Mouse (Mus musculus): ENCODE results near the gene Rab40b.

The Rab40b gene

DNA sequence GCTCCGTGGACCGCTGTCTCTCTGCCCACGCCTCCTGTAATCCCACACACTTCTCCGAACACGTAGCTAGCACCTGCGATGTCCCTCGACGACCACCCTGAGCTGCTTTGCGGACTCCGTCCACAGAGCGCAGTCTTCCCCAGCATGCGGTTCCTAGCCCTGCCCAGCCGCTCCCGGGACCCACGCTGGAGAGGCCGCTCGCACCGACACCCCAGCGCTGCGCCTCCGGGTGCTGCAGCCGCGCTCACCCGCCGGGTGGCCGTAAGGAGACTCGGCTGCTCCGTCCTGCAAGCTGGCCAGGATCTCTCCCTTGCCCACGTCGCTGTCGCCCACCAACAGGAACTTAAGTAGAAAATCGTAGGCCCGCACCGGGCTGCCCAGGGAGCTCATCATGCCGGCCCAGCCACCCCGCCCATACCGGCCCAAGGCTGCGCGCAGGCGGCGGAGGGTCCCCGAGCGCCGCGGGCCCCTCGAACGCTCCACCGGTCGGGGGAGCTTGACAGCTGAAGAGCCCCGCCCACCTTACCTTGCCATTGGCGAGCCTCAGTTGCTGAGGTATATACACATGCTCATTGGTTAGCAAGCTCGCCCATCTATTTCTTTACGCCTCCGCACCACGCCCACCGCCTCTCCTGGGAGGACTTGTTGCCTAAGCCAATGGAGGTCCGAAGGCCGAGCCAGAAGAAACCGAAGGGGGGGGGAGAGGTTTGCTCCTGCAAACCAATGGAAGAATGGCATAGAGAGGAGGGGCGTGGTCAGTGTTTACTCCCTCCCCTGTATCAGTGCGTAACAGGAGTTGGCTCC, at the start of gene Rab40b:
Gene Rab40b, minus strand, starts transcription at position 502 of the 804 bp plus-strand sequence.
- no peak for DNase-seq (ENCODE audit: extremely low read depth, insufficient read length, low spot score)

DNA sequence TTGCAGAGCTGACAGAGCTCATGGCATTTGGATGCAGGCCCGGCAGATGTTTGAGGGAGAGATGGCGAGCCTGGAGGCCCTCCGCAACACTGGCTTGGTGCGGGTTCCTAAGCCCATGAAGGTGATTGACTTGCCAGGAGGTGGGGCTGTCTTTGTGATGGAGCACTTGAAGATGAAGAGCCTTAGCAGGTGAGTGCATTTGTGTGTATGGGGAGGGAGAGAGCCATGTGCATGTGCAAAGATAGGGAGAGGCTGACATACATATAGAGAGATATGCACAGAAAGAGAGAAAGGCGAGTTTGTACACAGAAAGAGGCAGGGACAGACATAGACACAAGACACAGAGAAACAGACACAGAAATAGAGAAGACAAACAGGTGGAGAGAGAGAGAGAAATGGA, 49.2 kb upstream of the Rab40b start:
- no peak for DNase-seq (ENCODE audit: extremely low read depth, insufficient read length, low spot score)

DNA sequence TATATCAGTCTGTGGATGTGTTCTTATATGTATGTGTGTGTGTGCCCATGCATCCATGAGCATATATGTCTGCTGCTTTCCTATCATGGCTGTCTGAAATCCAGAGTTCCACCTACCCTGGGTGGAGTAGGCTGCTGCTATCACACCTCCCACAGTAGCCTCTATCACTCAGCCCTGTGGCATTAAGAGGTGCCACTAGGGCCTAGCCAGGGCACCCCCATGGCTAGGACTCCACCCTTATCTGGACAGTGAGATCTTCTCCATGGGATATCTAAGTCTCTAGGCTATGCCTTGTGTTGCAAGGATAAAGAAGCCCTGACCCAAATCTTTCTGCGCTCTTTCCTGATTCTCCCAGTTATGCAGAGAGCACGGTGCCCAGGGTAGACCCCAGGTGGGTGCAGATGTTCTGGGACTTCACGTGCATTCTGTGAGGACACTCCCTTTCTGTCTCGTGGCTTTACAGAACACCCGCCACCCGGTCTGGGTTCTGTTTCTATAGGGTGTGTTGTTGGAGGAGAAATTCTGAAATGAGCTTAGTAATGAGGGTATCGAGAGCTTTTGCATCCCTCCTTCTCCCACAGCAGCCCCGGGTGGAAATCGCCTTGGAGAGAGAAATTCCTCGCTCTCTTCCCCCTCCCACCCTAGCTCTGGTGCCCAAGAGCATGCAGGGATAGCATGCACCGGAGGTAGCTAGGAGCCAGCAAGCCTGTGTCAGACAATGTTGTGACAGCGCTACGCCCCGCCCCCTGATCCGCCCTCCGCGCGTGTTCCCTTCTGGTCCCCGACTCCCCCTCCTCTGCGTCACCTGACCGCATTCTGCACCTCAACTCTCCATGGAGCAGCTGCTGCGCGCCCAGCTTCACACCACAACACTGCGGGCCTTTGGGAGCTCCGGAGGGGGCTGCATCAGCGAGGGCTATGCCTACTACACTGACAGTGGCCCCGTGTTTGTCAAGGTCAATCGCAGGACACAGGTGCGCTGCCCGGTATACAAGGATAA, 46.4 kb upstream of the Rab40b start, which contains the start of gene Fn3k:
Gene Fn3k, plus strand, starts transcription at position 758 of the 1,000 bp plus-strand sequence.
- peak; percentile 20 for DNase-seq (ENCODE audit: extremely low read depth, insufficient read length, low spot score)

GRCm38 (mm10) chr11:121433397-121433796, 45.3 kb upstream of the Rab40b start:
- DNase-seq (ENCODE audit: extremely low read depth, insufficient read length, low spot score): no peak

DNA sequence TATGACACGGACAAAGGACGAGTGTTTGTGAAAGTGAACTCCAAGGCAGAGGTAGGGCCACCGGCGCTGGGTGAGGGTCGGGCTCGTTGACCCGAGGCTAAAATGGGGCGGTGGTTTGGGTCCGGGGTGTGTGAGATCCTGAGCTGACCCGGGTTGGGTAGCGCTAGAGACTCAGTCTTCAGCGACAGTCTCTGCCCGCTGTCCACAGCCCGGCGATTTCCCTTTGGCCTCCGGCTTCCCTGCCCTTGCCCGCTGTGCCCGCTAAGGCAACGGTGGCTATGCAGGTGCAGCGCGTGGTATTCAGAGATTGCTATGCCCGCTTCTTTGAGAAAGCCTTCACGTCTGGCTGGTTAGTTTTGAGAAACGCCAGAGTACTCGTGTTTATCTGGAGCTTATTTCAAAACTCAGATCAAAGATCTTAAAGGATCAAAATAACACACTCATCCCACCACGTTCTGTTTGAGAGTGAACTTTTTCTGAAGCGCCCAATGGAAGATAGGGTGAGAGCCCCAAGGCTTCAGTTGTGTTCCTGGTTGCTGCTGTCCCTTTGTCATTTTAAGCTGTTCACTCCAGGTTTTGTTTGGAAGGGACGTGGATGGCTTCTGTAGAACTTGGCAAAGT, 33.6 kb upstream of the Rab40b start:
- no peak for DNase-seq (ENCODE audit: extremely low read depth, insufficient read length, low spot score)

GRCm38 (mm10) chr11:121420830-121421552, 32.9 kb upstream of the Rab40b start, which contains the start of gene Fn3krp:
Gene Fn3krp, plus strand, starts transcription at chr11:121421401.
- DNase-seq (ENCODE audit: extremely low read depth, insufficient read length, low spot score): peak; percentile 95

DNA sequence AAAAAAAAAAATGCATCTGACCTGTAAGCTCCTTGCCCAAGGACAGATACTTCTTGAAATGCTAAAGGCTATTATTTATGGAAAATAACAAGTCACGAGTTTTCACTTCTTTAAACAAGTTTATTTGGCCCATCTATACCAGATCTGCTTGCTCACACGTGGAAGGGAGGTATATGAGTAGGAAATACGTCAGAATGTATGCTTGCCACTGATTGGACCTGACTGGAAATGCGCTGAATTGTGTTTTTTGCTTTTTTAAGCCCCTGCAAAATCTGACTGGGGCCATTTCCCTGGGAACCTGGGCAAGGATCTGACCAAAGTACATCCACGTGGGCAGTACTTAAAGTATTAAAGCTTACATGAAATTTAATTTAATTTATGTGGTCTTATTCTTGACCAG, 32.3 kb upstream of the Rab40b start:
- no peak for DNase-seq (ENCODE audit: extremely low read depth, insufficient read length, low spot score)

- no peak for DNase-seq (ENCODE audit: extremely low read depth, insufficient read length, low spot score)
These were observed 30.9 kb upstream of the Rab40b start for GRCm38 (mm10) chr11:121418932-121419331.

GRCm38 (mm10) chr11:121417971-121418370, 29.9 kb upstream of the Rab40b start:
- DNase-seq (ENCODE audit: extremely low read depth, insufficient read length, low spot score): no peak

DNA sequence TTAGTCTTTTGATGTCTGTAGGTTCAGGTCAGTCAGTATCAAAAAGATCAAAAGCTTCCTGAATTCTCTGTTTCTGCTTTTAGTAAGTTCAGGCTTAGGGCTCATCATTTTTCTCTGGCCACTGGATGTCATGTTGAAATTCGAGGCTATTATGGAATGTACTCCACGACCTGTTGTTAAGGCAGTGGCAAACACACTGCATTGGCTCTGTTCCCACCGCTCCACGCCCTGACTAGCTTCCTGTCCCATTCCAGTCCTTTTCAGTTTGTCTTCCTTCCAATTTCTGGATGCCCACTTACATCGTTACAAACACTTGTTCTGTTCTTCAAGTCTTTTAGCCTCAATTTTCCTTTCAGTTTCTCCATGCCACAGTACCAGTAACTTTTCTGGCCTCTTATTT, 27.3 kb upstream of the Rab40b start:
- no peak for DNase-seq (ENCODE audit: extremely low read depth, insufficient read length, low spot score)

- no peak for DNase-seq (ENCODE audit: extremely low read depth, insufficient read length, low spot score)
These were observed 26.7 kb upstream of the Rab40b start for GRCm38 (mm10) chr11:121414762-121415161.

DNA sequence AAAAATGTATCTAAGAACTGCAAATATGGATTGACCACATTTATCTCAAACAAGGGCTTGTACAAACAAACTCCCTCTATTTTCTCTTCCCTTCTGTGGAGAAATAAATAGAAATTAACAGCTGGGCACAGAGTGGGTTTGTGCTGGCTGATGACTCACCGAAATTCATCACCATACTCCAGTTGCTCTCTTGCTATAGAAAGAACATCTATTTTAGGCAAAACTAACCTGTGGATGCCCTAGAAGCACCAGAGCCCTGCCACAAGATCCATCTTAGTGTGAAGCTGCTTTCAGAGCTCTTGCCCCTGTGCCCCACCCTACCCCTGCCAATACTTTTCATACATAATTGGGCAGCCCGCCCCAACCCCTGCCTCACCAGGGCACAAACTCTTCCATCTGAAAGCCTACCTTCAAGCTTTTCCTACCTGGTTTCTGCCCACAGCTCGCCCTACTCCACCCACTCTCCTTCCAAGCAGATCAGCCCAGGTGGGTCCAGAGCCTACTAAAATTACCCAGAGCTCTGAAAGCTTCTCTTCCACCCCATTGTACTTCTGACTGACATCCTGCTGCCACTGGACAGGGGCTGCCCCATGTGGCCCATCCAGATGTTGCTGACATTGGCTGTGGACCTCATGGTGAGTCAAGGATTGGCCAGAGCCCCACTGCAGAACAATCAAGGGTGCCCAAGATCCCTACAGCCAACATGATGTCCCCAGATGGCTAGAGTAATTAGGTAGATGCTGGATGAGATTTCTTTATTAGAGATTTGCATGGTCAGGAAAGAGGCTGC, 19.5 kb upstream of the Rab40b start:
- DNase-seq (ENCODE audit: extremely low read depth, insufficient read length, low spot score): no peak

DNA sequence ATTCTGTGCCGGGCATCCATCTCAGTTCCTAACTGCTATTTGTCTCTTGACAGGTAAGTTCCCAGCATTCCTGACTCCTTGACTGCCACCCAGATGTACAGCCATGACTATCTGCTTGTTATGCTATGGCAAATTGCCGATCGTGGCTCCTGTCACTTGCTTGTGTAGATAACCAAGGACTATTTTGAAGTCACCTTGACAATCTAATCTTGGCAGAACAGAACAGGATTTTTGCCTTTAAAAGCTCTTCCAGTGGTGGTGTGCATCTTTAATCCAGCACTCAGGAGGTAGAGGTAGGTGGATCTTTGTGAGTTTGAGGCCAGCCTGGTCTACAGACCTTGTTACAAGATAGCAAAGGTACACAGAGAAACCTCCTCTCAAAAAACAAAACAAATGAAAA, 4.4 kb upstream of the Rab40b start:
- DNase-seq (ENCODE audit: extremely low read depth, insufficient read length, low spot score): no peak

- DNase-seq (ENCODE audit: extremely low read depth, insufficient read length, low spot score): no peak
These were observed 2.7 kb upstream of the Rab40b start for GRCm38 (mm10) chr11:121390793-121391192.

- no peak for DNase-seq (ENCODE audit: extremely low read depth, insufficient read length, low spot score)
These were observed 499 bp upstream of the Rab40b start for GRCm38 (mm10) chr11:121388554-121388945.

- no peak for DNase-seq (ENCODE audit: extremely low read depth, insufficient read length, low spot score)
These were observed 7.8 kb downstream of the Rab40b start for GRCm38 (mm10) chr11:121380294-121380693.

DNA sequence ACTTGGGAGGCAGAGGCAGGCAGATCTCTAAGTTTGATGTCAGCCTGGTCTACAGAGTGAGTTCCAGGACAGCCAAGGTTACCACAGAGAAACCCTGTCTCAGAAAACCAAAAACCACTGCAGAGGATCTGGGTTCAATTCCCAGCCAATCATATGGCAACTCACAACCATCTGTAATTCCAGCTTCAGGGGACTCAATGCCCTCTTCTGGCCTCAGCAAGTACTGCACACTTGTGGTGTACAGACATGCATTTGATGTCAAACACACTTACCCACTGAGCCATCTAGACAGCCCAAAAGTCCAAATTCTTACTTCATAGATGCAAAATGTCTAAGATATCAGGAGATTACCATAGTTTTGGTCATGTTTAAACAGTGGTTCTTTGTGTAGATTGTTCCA, 9.4 kb downstream of the Rab40b start:
- no peak for DNase-seq (ENCODE audit: extremely low read depth, insufficient read length, low spot score)

GRCm38 (mm10) chr11:121373305-121373704, 14.7 kb downstream of the Rab40b start:
- DNase-seq (ENCODE audit: extremely low read depth, insufficient read length, low spot score): peak; percentile 35

GRCm38 (mm10) chr11:121370337-121370994, 17.6 kb downstream of the Rab40b start:
- no peak for DNase-seq (ENCODE audit: extremely low read depth, insufficient read length, low spot score)
